Mouse (Mus musculus) embryonic fibroblast, embryonic 13.5 days (primary cell): ENCODE data around the gene Dennd1b.

Experiments used
- CTCF ChIP-seq: IDR thresholded peaks from 2 replicates; pipeline ENCODE4 v1.5.1; 2011; ENCODE audit warnings: mild to moderate bottlenecking, control low read depth, low read length, moderate library complexity, borderline replicate concordance; ENCODE audit not compliant: insufficient read depth
- POLR2A ChIP-seq: IDR thresholded peaks from 2 replicates; pipeline ENCODE4 v1.6.1; 2011; ENCODE audit warnings: low read depth, mild to moderate bottlenecking, control low read depth, low read length, moderate library complexity

DNA sequence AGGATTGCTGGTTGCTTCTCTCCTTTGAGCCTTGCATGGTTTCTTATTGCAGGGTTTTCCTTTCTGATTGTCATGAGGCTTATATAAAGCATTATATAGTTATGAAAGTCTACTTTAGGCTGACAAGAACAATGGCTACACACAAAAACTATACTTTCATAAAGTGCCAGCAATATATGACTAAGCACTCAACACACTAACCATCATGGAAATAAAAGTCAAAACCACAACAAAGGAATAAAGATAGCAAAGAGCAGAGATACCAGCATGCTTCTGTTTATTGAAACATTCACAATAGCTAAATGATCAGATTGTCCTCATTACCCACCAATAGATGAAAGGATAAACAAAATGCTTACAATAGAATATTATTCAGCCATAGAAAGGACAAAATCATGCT, 11.1 kb upstream of the Dennd1b start:
- no peak for TF ChIP-seq CTCF
- TF ChIP-seq POLR2A, result no peak
